Mouse (Mus musculus): ENCODE measurements around the gene Myo10.

DNA sequence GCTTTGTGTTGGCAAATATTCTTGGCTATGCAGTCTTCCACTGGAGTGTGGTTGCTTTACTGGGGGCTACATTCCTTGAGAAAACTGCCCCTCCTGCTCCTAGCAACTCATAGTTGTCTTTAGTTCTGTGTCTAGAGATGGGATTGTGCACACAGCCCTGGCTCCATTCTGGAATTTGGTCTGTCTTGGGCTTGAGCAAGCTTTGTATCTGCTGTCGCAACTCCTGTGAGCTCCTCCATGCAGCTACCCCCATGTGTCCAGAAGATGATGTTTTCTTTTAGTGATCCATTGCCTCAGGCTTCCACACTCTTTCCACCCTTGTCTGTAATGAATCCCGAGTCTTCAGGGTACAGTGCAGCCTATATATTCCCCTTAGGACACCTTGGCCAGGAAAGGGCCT lies 5.9 kb downstream of the Myo10 start:
- TF ChIP-seq POLR2A (IDR thresholded peaks at IDR 0.05; ENCODE audit: low read depth, low read length), result no peak
- no peak for TF ChIP-seq CTCF (IDR thresholded peaks at IDR 0.05; ENCODE audit: borderline replicate concordance, insufficient read depth, low read length)

All from embryonic fibroblast, embryonic 13.5 days (primary cell).